Mouse (Mus musculus): ENCODE measurements around the gene Wscd1.
"Not testable (repeated sequence)": the region's sequence is repeated elsewhere in the genome, so short reads cannot be mapped to it uniquely, and the experiment has no call there.

Wscd1 gene

GRCm38 (mm10) chr11:71770479-71770878 lies 20.8 kb downstream of the Wscd1 start:
- DNase-seq, result no peak

- DNase-seq, result no peak
Observed at GRCm38 (mm10) chr11:71771074-71771473, 21.4 kb downstream of the Wscd1 start.

- DNase-seq, result no peak
Observed at GRCm38 (mm10) chr11:71772056-71772455, 22.3 kb downstream of the Wscd1 start.

GRCm38 (mm10) chr11:71772802-71773201 lies 23.1 kb downstream of the Wscd1 start:
- peak in 1 of 2 experiments; percentile 28 for DNase-seq

- peak in 1 of 2 experiments; percentile 41 for DNase-seq
Observed at GRCm38 (mm10) chr11:71773986-71774767, 24.5 kb downstream of the Wscd1 start.

GRCm38 (mm10) chr11:71775056-71775455 lies 25.3 kb downstream of the Wscd1 start:
- peak; percentile 35 to 52 for DNase-seq

- DNase-seq, result no peak
Observed at GRCm38 (mm10) chr11:71779642-71780041, 29.9 kb downstream of the Wscd1 start.

- no peak for DNase-seq
Observed at GRCm38 (mm10) chr11:71781737-71782354, 32.1 kb downstream of the Wscd1 start.

GRCm38 (mm10) chr11:71785499-71785898 lies 35.8 kb downstream of the Wscd1 start:
- DNase-seq, result no peak

GRCm38 (mm10) chr11:71788209-71788608 lies 38.5 kb downstream of the Wscd1 start:
- no peak for DNase-seq

GRCm38 (mm10) chr11:71790227-71790626 lies 40.5 kb downstream of the Wscd1 start:
- peak in 1 of 2 experiments; percentile 25 for DNase-seq

GRCm38 (mm10) chr11:71799206-71799605 lies 49.5 kb downstream of the Wscd1 start:
- DNase-seq, result no peak

GRCm38 (mm10) chr11:71808521-71808920 lies 58.8 kb downstream of the Wscd1 start:
- DNase-seq, result no peak

GRCm38 (mm10) chr11:71811828-71812227 lies 62.1 kb downstream of the Wscd1 start:
- DNase-seq, result no peak

GRCm38 (mm10) chr11:71812921-71813320 lies 63.2 kb downstream of the Wscd1 start:
- no peak for DNase-seq

- DNase-seq, result no peak
Observed at GRCm38 (mm10) chr11:71814511-71814910, 64.8 kb downstream of the Wscd1 start.

GRCm38 (mm10) chr11:71815326-71815725 lies 65.6 kb downstream of the Wscd1 start:
- DNase-seq, result no peak

GRCm38 (mm10) chr11:71816918-71817317 lies 67.2 kb downstream of the Wscd1 start:
- DNase-seq, result no peak

GRCm38 (mm10) chr11:71817341-71817740 lies 67.6 kb downstream of the Wscd1 start:
- DNase-seq, result peak in 1 of 2 experiments; percentile 17

- DNase-seq, result peak in 1 of 2 experiments; percentile 4
Observed at GRCm38 (mm10) chr11:71818111-71818510, 68.4 kb downstream of the Wscd1 start.

GRCm38 (mm10) chr11:71819901-71820300 lies 70.2 kb downstream of the Wscd1 start:
- no peak for DNase-seq

- peak in 1 of 2 experiments; percentile 7 for DNase-seq
Observed at GRCm38 (mm10) chr11:71820847-71821246, 71.1 kb downstream of the Wscd1 start.

- not testable (repeated sequence) for DNase-seq
Observed at GRCm38 (mm10) chr11:71821526-71821925, 71.8 kb downstream of the Wscd1 start.

GRCm38 (mm10) chr11:71822031-71822430 lies 72.3 kb downstream of the Wscd1 start:
- no peak for DNase-seq
